8 mouse cellular contexts compared by ENCODE assay signal in genomic region chr9:57766431-57766830, GRCm38 (mm10). TPM values are rescaled to one million over a fixed set of nuclear protein-coding genes. Genes with fewer than 3 reads are reported as not detected.
A peak's percentile ranks its signal among the peaks of the same experiment; 100 is the strongest.
DNase-seq lines count a peak whose midpoint lies in the region; ATAC-seq and TF ChIP-seq lines count a peak whose summit lies in the region.

No protein-coding gene starts in this region.

- H3K4me1 ChIP-seq in heart, embryonic 12.5 days (replicated peaks) = peaks cover 70% of the 10 kb centered on the region
- H3K4me1 ChIP-seq in ES-E14 (ENCODE audit: control insufficient read depth in 2 of 2, insufficient read depth in 2 of 2, low read length in 2 of 2, poor library complexity in 1 of 2) = peaks cover 0 to 7% of the 10 kb centered on the region in 2 experiments; a peak in 1 of 4 replicates
- H3K4me1 ChIP-seq in forebrain, embryonic 14.5 days (ENCODE audit: control insufficient read depth, insufficient read depth, low read length) = peaks cover 29% of the 10 kb centered on the region
- H3K4me1 ChIP-seq in liver, postnatal 0 days (ENCODE audit: insufficient read depth) = peaks cover 62% of the 10 kb centered on the region

- peak overlapping the region; percentile 98 for H3K27ac ChIP-seq in heart, embryonic 12.5 days (ENCODE audit: poor library complexity, severe bottlenecking)
- H3K27ac ChIP-seq in ES-E14 (ENCODE audit: insufficient read depth, low read depth, low read length, poor library complexity, severe bottlenecking) = no peak overlapping the region
- H3K27ac ChIP-seq in forebrain, embryonic 14.5 days (ENCODE audit: low read depth, low read length) = 0 out of 2 replicates have a peak overlapping the region, but pooled peaks have one; percentile 99
- peak overlapping the region; percentile 99; the same call in 1 of the 2 replicates for H3K27ac ChIP-seq in liver, postnatal 0 days (ENCODE audit: low read depth)

- peak overlapping the region; percentile 96 for H3K4me2 ChIP-seq in heart, embryonic 12.5 days
- peak overlapping the region; percentile 91 for H3K4me2 ChIP-seq in forebrain, embryonic 14.5 days (ENCODE audit: low read length)
- peak overlapping the region; percentile 94 for H3K4me2 ChIP-seq in liver, postnatal 0 days (ENCODE audit: low read depth, low read length)

- H3K4me3 ChIP-seq in heart, embryonic 12.5 days = peak overlapping the region; percentile 87
- H3K4me3 ChIP-seq in ES-E14 (ENCODE audit: insufficient read depth in 1 of 2, low read depth in 1 of 2, low read length in 2 of 2, poor library complexity in 1 of 2, severe bottlenecking in 1 of 2) = peak overlapping the region; percentile 78 to 98; a peak in 2 of 4 replicates
- H3K4me3 ChIP-seq in forebrain, embryonic 14.5 days (ENCODE audit: low read depth, low read length) = peak overlapping the region; percentile 94
- peak overlapping the region; percentile 89 for H3K4me3 ChIP-seq in liver, postnatal 0 days (ENCODE audit: low read depth, low read length)

- TF ChIP-seq CTCF in liver, postnatal 0 days (IDR thresholded peaks at IDR 0.05; ENCODE audit: low read depth) = no peak

- no peaks in the 10 kb centered on the region for H3K9me3 ChIP-seq in heart, embryonic 12.5 days (replicated peaks)
- no peaks in the 10 kb centered on the region for H3K9me3 ChIP-seq in ES-E14 (ENCODE audit: control insufficient read depth, insufficient read depth, low read depth, low read length)
- H3K9me3 ChIP-seq in forebrain, embryonic 14.5 days (replicated peaks; ENCODE audit: control insufficient read depth, low read length) = no peaks in the 10 kb centered on the region
- no peaks in the 10 kb centered on the region for H3K9me3 ChIP-seq in liver, postnatal 0 days (ENCODE audit: low read length)

- peak overlapping the region; percentile 93 for H3K9ac ChIP-seq in heart, embryonic 12.5 days
- H3K9ac ChIP-seq in ES-E14 (ENCODE audit: insufficient read depth, low read depth, low read length, poor library complexity, severe bottlenecking) = peak overlapping the region; percentile 89; the same call in 1 of the 2 replicates
- H3K9ac ChIP-seq in forebrain, embryonic 14.5 days (ENCODE audit: low read length) = peak overlapping the region; percentile 98
- H3K9ac ChIP-seq in liver, postnatal 0 days (replicated peaks) = peak overlapping the region; percentile 98; the same call in 1 of the 2 replicates

- H3K36me3 ChIP-seq in heart, embryonic 12.5 days = peaks cover 4% of the 10 kb centered on the region
- no peaks in the 10 kb centered on the region for H3K36me3 ChIP-seq in ES-E14 (ENCODE audit: control insufficient read depth, insufficient read depth, low read length, poor library complexity, severe bottlenecking)
- peaks cover 3% of the 10 kb centered on the region; the same call in 1 of the 2 replicates for H3K36me3 ChIP-seq in forebrain, embryonic 14.5 days (ENCODE audit: control insufficient read depth, insufficient read depth, low read length)
- H3K36me3 ChIP-seq in liver, postnatal 0 days (replicated peaks; ENCODE audit: insufficient read depth, low read length) = peaks cover 10% of the 10 kb centered on the region

- whole genome bisulfite sequencing in heart, embryonic 12.5 days = 33% methylated on average over 6 of the region's 6 CpGs
- 27% methylated on average over 6 of the region's 6 CpGs for WGBS in forebrain, embryonic 14.5 days
- 61% methylated on average over 6 of the region's 6 CpGs for WGBS in liver, postnatal 0 days (ENCODE audit: insufficient replicate concordance)

- H3K27me3 ChIP-seq in heart, embryonic 12.5 days (replicated peaks) = no peaks in the 10 kb centered on the region
- H3K27me3 ChIP-seq in forebrain, embryonic 14.5 days (replicated peaks; ENCODE audit: control insufficient read depth, insufficient read depth, low read length) = no peaks in the 10 kb centered on the region
- H3K27me3 ChIP-seq in liver, postnatal 0 days (ENCODE audit: insufficient read depth, low read length) = no peaks in the 10 kb centered on the region

- DNase-seq in heart, postnatal 25 days (ENCODE audit: low spot score) = no peak
- no peak for DNase-seq in ES-E14 (ENCODE audit: low read depth, low spot score)
- no peak for DNase-seq in forebrain, embryonic 14.5 days (ENCODE audit: low spot score)
- DNase-seq in liver, postnatal 0 days = no peak
- DNase-seq in retina, embryonic 14.5 days (ENCODE audit: low spot score) = no peak
- DNase-seq in adrenal gland, adult 18-20 months (ENCODE audit: low spot score in 2 of 2) = no peak
- no peak for DNase-seq in adrenal gland, postnatal 36 days

- in situ Hi-C loops in ES-E14 (cut with MboI; ENCODE audit: low sequenced_read_pairs in 2 of 2, unreplicated experiment in 2 of 2) = no loop called here

- intact Hi-C loops in heart, postnatal 25 days (cut with DNase I) = loop anchor here (2.0 kb wide), 1 partner anchor 66 kb away; no protein-coding TSS in a partner anchor

- TF ChIP-seq EP300 in liver, postnatal 0 days (IDR thresholded peaks at IDR 0.05; ENCODE audit: low read depth) = no peak

- no peak for ATAC-seq in heart, embryonic 12.5 days (ENCODE audit: insufficient number of reproducible peaks, low FRiP score)
- ATAC-seq in forebrain, embryonic 14.5 days = no peak
- ATAC-seq in liver, postnatal 0 days = no peak

TF ChIP-seq in ES-E14, 5 proteins besides CTCF, POLR2A, EP300 and RAD21:
- TF ChIP-seq CHD2 (IDR thresholded peaks at IDR 0.05; ENCODE audit: low read depth, low read length) (no peak), ZNF384 (IDR thresholded peaks at IDR 0.05; ENCODE audit: low read depth, low read length) (no peak), ZC3H11A (IDR thresholded peaks at IDR 0.05; ENCODE audit: borderline replicate concordance, low read depth, low read length) (no peak), HCFC1 (IDR thresholded peaks at IDR 0.05; ENCODE audit: borderline replicate concordance, insufficient read depth, low read length) (no peak), MAFK (IDR thresholded peaks at IDR 0.05; ENCODE audit: insufficient read depth, low read depth, low read length) (no peak)

RNA-seq across cellular contexts. Expression of gene Clk3, which starts 0.8 kb away (rescaled TPM):
- polyA plus RNA-seq in heart, embryonic 12.5 days (2016; fragmentation: Nextera tagmentation; extraction: Ambion mirVana) = 67.0 and 68.1 TPM in 2 replicates
- total RNA-seq in heart, postnatal 25 days (2021) = 10 to 100 TPM; 27.6 to 29.2 TPM
- 38.3 and 41.5 TPM in 2 replicates for total RNA-seq in ES-E14 (2012; rRNA removed)
- 92.3 and 94.9 TPM in 2 replicates for polyA plus RNA-seq in forebrain, embryonic 14.5 days (2014; fragmentation: Nextera tagmentation; extraction: Ambion mirVana)
- polyA plus RNA-seq in liver, postnatal 0 days (2015; fragmentation: Nextera tagmentation; extraction: Ambion mirVana) = 40.2 and 40.4 TPM in 2 replicates
- 10 to 100 TPM; 63.6 to 74.9 TPM for total RNA-seq in adrenal gland, adult 18-20 months (2021)
- total RNA-seq in adrenal gland, postnatal 36 days (2021) = 10 to 100 TPM; 60.4 to 72.2 TPM

RNA-seq across cellular contexts. Expression of gene Edc3, which starts 58.1 kb away (rescaled TPM):
- polyA plus RNA-seq in heart, embryonic 12.5 days (2016; fragmentation: Nextera tagmentation; extraction: Ambion mirVana) = 21.2 and 21.3 TPM in 2 replicates
- total RNA-seq in heart, postnatal 25 days (2021) = 1 to 10 TPM; 4.9 to 7.0 TPM
- 10.2 TPM in 2 replicates for total RNA-seq in ES-E14 (2012; rRNA removed)
- 27.5 and 28.9 TPM in 2 replicates for polyA plus RNA-seq in forebrain, embryonic 14.5 days (2014; fragmentation: Nextera tagmentation; extraction: Ambion mirVana)
- polyA plus RNA-seq in liver, postnatal 0 days (2015; fragmentation: Nextera tagmentation; extraction: Ambion mirVana) = 9.9 and 13.2 TPM in 2 replicates
- 1 to 10 TPM; 7.1 to 8.7 TPM for total RNA-seq in adrenal gland, adult 18-20 months (2021)
- 1 to 10 TPM; 8.5 to 9.9 TPM for total RNA-seq in adrenal gland, postnatal 36 days (2021)
